Comparison of ENCODE assay signal across 8 mouse cellular contexts in the genomic region with DNA sequence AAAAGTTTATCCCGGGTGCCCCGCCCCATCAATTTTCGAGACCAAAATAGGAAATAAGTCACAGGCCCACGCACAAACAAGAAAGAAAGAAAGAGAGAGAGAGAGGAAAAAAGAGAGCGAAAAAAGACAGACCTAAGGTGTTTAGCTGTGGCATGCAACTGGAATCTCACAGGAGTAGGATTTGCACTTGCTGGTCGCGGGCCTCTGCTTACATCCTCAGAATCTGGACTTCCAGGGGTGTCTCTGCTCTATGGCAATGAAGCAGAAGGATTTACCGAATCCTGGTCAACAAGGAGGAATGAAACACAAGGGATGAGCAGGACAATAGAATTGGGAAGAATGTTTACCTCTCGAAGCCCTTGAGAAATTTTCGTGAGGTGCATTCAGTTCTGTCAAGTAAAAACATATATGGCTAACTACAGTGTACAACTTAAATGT. TPM values are rescaled to one million over a fixed set of nuclear protein-coding genes. Genes with fewer than 3 reads are reported as not detected.
DNase-seq lines count a peak whose midpoint lies in the region; ATAC-seq and TF ChIP-seq lines count a peak whose summit lies in the region.

No protein-coding gene starts in this region.

- H3K4me3 ChIP-seq in thymus, adult 2 months (ENCODE audit: control insufficient read depth, insufficient read depth, low read length), result peak overlapping the region; percentile 81
- peak overlapping the region; percentile 81 for H3K4me3 ChIP-seq in liver, embryonic 11.5 days (ENCODE audit: low read depth, low read length)

- H3K9ac ChIP-seq in liver, embryonic 11.5 days (ENCODE audit: low read depth, low read length), result peak overlapping the region; percentile 92

- no peak for ATAC-seq in liver, embryonic 11.5 days (replicated peaks; ENCODE audit: low FRiP score)
- no peak for ATAC-seq in megakaryocyte progenitor cell, adult 5-6 weeks (replicated peaks; ENCODE audit: poor library complexity)

- peak overlapping the region; percentile 86 for H3K4me2 ChIP-seq in liver, embryonic 11.5 days

- H3K27me3 ChIP-seq in thymus, adult 2 months (ENCODE audit: control insufficient read depth, insufficient read depth, low read length), result no peaks in the 10 kb centered on the region
- H3K27me3 ChIP-seq in liver, embryonic 11.5 days (replicated peaks; ENCODE audit: control insufficient read depth, insufficient read depth, low read length), result no peaks in the 10 kb centered on the region

- H3K9me3 ChIP-seq in liver, embryonic 11.5 days (ENCODE audit: control insufficient read depth, low read length), result no peaks in the 10 kb centered on the region

- no peaks in the 10 kb centered on the region for H3K36me3 ChIP-seq in thymus, adult 2 months (ENCODE audit: control insufficient read depth, insufficient read depth, low read length)
- H3K36me3 ChIP-seq in liver, embryonic 11.5 days (ENCODE audit: control insufficient read depth, insufficient read depth, low read length), result no peaks in the 10 kb centered on the region

- peak overlapping the region; percentile 85 for H3K27ac ChIP-seq in thymus, adult 2 months (ENCODE audit: control insufficient read depth, insufficient read depth, low read length)
- H3K27ac ChIP-seq in liver, embryonic 11.5 days (ENCODE audit: low read depth, low read length), result peak overlapping the region; percentile 87

- no peak for TF ChIP-seq CTCF in thymus, adult 2 months (IDR thresholded peaks at IDR 0.05; ENCODE audit: borderline replicate concordance, control insufficient read depth, extremely low read depth, insufficient read depth, low read length, poor library complexity)

- WGBS in thymus, adult 2 months, result 20% methylated on average over 10 of the region's 10 CpGs
- 17% methylated on average over 10 of the region's 10 CpGs for WGBS in liver, embryonic 11.5 days

- peak; percentile 49 for DNase-seq in cerebellum, adult 9-10 months
- DNase-seq in cerebellum, postnatal 25 days, result no peak
- peak; percentile 30 for DNase-seq in thymus, adult 2 months
- DNase-seq in thymus, postnatal 4 days, result no peak
- DNase-seq in liver, embryonic 11.5 days (ENCODE audit: low spot score), result no peak
- no peak for DNase-seq in cerebellum, postnatal 10 days
- DNase-seq in cerebellum, adult 11 months, result no peak

- no peak for TF ChIP-seq POLR2A in thymus, adult 2 months (IDR thresholded peaks at IDR 0.05; ENCODE audit: control insufficient read depth, extremely low read depth, insufficient read depth, low read length, poor library complexity)

- H3K4me1 ChIP-seq in thymus, adult 2 months (replicated peaks; ENCODE audit: control insufficient read depth, insufficient read depth, low read length), result peaks cover 2% of the 10 kb centered on the region; the same call in 1 of the 2 replicates
- peaks cover 4% of the 10 kb centered on the region; the same call in 1 of the 2 replicates for H3K4me1 ChIP-seq in liver, embryonic 11.5 days (replicated peaks; ENCODE audit: control insufficient read depth, insufficient read depth, low read length)

RNA-seq across cellular contexts. Expression of a gene that starts 0.6 kb away (rescaled TPM):
- 3.2 and 3.9 TPM in 2 replicates for polyA plus RNA-seq in thymus, adult 2 months (2012; rRNA removed)
- polyA plus RNA-seq in liver, embryonic 11.5 days (2014; fragmentation: Nextera tagmentation; extraction: Ambion mirVana), result 5.8 and 6.0 TPM in 2 replicates
- 5.3 and 7.0 TPM in 2 replicates for total RNA-seq in megakaryocyte progenitor cell, adult 5-6 weeks (2015)
- 3.2 and 6.5 TPM in 2 replicates for total RNA-seq in megakaryocyte progenitor cell, adult 5-6 weeks (2017)

RNA-seq across cellular contexts. Expression of a gene that starts 14.9 kb away (rescaled TPM):
- 0.82 TPM in 1 of 2 replicates, not detected in the other for polyA plus RNA-seq in thymus, adult 2 months (2012; rRNA removed)
- polyA plus RNA-seq in liver, embryonic 11.5 days (2014; fragmentation: Nextera tagmentation; extraction: Ambion mirVana), result 0.23 and 0.95 TPM in 2 replicates
- total RNA-seq in megakaryocyte progenitor cell, adult 5-6 weeks (2015), result not detected in 2 replicates
- total RNA-seq in megakaryocyte progenitor cell, adult 5-6 weeks (2017), result 0.68 TPM in 1 of 2 replicates, not detected in the other

RNA-seq across cellular contexts. Expression of a gene that starts 26.7 kb away (rescaled TPM):
- polyA plus RNA-seq in thymus, adult 2 months (2012; rRNA removed), result 0.51 and 2.8 TPM in 2 replicates
- polyA plus RNA-seq in liver, embryonic 11.5 days (2014; fragmentation: Nextera tagmentation; extraction: Ambion mirVana), result 0.68 and 1.5 TPM in 2 replicates
- 0.10 TPM in 1 of 2 replicates, not detected in the other for total RNA-seq in megakaryocyte progenitor cell, adult 5-6 weeks (2015)
- total RNA-seq in megakaryocyte progenitor cell, adult 5-6 weeks (2017), result 0.20 TPM in 1 of 2 replicates, not detected in the other

RNA-seq across cellular contexts. Expression of a gene that starts 32.7 kb away (rescaled TPM):
- polyA plus RNA-seq in thymus, adult 2 months (2012; rRNA removed), result 486 and 497 TPM in 2 replicates
- 85.5 and 99.0 TPM in 2 replicates for polyA plus RNA-seq in liver, embryonic 11.5 days (2014; fragmentation: Nextera tagmentation; extraction: Ambion mirVana)
- 40.1 and 40.5 TPM in 2 replicates for total RNA-seq in megakaryocyte progenitor cell, adult 5-6 weeks (2015)
- total RNA-seq in megakaryocyte progenitor cell, adult 5-6 weeks (2017), result 88.7 and 97.9 TPM in 2 replicates

RNA-seq across cellular contexts. Expression of a gene that starts 53.3 kb away (rescaled TPM):
- 19.2 and 23.4 TPM in 2 replicates for polyA plus RNA-seq in thymus, adult 2 months (2012; rRNA removed)
- 14.2 and 14.9 TPM in 2 replicates for polyA plus RNA-seq in liver, embryonic 11.5 days (2014; fragmentation: Nextera tagmentation; extraction: Ambion mirVana)
- 14.3 and 15.3 TPM in 2 replicates for total RNA-seq in megakaryocyte progenitor cell, adult 5-6 weeks (2015)
- 5.3 and 5.7 TPM in 2 replicates for total RNA-seq in megakaryocyte progenitor cell, adult 5-6 weeks (2017)

Comparison
In these comparisons a context has a peak if more than half of its experiments do, and no peak if none do; other contexts are left out.
1. DNase-seq: peak in cerebellum, adult 9-10 months (single experiment) and thymus, adult 2 months (single experiment); none in cerebellum, postnatal 25 days (0 of 2), thymus, postnatal 4 days (single experiment), liver, embryonic 11.5 days (single experiment), cerebellum, postnatal 10 days (0 of 2) and cerebellum, adult 11 months (single experiment).